Mouse (Mus musculus): Measurements from ENCODE around the gene Rmi2. TPM values are rescaled to one million over a fixed set of nuclear protein-coding genes. Genes with fewer than 3 reads are reported as not detected.

The Rmi2 gene
- polyA plus RNA-seq, 1 experiment from 2014 or later = 0.47 TPM

DNA sequence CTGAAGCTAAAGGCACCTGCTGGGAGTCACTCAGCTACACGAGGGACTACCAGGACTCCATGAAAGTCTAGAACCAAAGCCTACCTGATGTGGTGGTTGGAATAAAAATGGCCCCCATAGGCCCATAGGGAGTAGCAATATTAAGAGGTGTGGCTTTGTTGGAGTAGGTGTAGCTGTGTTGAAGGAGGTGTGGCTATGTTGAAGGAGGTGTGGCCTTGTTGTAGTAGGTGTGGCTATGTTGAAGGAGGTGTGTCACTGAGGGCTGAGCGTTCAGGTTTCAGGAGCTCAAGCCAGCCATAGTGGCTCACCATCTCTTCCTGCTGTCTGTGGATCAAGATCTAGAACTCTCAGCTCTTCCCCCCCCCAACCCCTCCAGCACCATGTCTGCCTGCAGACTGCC lies 105.8 kb downstream of the Rmi2 start:
- H3K27ac ChIP-seq = no peak overlapping the region
- H3K4me3 ChIP-seq (replicated peaks; ENCODE audit: low read length) = no peak overlapping the region
- H3K27me3 ChIP-seq (ENCODE audit: control insufficient read depth, insufficient read depth, low read length) = no peaks in the 10 kb centered on the region
- WGBS = 90% methylated on average over 2 of the region's 2 CpGs
- no peak overlapping the region for H3K9ac ChIP-seq
- H3K36me3 ChIP-seq (replicated peaks; ENCODE audit: control insufficient read depth, insufficient read depth) = no peaks in the 10 kb centered on the region
- ATAC-seq (ENCODE audit: low FRiP score) (no peak), DNase-seq (ENCODE audit: low spot score) (no peak)
- H3K4me2 ChIP-seq (replicated peaks) = no peak overlapping the region
- no peaks in the 10 kb centered on the region for H3K4me1 ChIP-seq (replicated peaks; ENCODE audit: control insufficient read depth, insufficient read depth, low read length)
- H3K9me3 ChIP-seq (ENCODE audit: control insufficient read depth, low read length) = no peaks in the 10 kb centered on the region

Other genes with a start within 250 kb of the Rmi2 start
- 3.7 and 4.6 TPM in 2 replicates for gene Socs1, start 49.5 kb upstream of the Rmi2 start, polyA plus RNA-seq (2014; fragmentation: Nextera tagmentation; extraction: Ambion mirVana)
- gene Tnp2, start 46.4 kb upstream of the Rmi2 start, polyA plus RNA-seq (2014; fragmentation: Nextera tagmentation; extraction: Ambion mirVana) = not detected in 2 replicates
- gene Prm3, start 44.1 kb upstream of the Rmi2 start, polyA plus RNA-seq (2014; fragmentation: Nextera tagmentation; extraction: Ambion mirVana) = not detected in 2 replicates
- gene Prm2, start 38.9 kb upstream of the Rmi2 start, polyA plus RNA-seq (2014; fragmentation: Nextera tagmentation; extraction: Ambion mirVana) = not detected in 2 replicates
- 0.96 TPM in 1 of 2 replicates, not detected in the other for gene Prm1, start 29.2 kb upstream of the Rmi2 start, polyA plus RNA-seq (2014; fragmentation: Nextera tagmentation; extraction: Ambion mirVana)
- gene Gm11172, start 22.1 kb upstream of the Rmi2 start, polyA plus RNA-seq (2014; fragmentation: Nextera tagmentation; extraction: Ambion mirVana) = not detected in 2 replicates
- gene Snn, start 225.9 kb downstream of the Rmi2 start, polyA plus RNA-seq (2014; fragmentation: Nextera tagmentation; extraction: Ambion mirVana) = 147 and 158 TPM in 2 replicates
- gene Litaf, start 231.1 kb downstream of the Rmi2 start, polyA plus RNA-seq (2014; fragmentation: Nextera tagmentation; extraction: Ambion mirVana) = 23.9 and 27.2 TPM in 2 replicates